Mouse (Mus musculus): ENCODE measurements around the gene Slco1c1. TPM values are rescaled to one million over a fixed set of nuclear protein-coding genes. Genes with fewer than 3 reads are reported as not detected.

Slco1c1 gene
- polyA plus RNA-seq, 2 experiments = 0.02 TPM; not detected in 1

- ATAC-seq (ENCODE audit: insufficient read depth) (no peak), DNase-seq (ENCODE audit: low read depth in 3 of 3, low spot score in 3 of 3) (no peak)
- Histone ChIP-seq H3K9me3 (ENCODE audit: control insufficient read depth, low read length) (no peaks in the 10 kb centered on the region), H3K9ac (replicated peaks) (no peak overlapping the region), H3K27me3 (ENCODE audit: control insufficient read depth, insufficient read depth, low read length) (no peaks in the 10 kb centered on the region), H3K4me3 (ENCODE audit: insufficient read depth in 1 of 2, low read depth in 2 of 2, low read length in 2 of 2) (no peak overlapping the region), H3K4me2 (ENCODE audit: low read depth) (no peak overlapping the region), H3K4me1 (replicated peaks; ENCODE audit: control insufficient read depth in 2 of 2, insufficient read depth in 2 of 2, low read length in 1 of 2) (0 out of 4 replicates have a peak, but pooled peaks cover 0 to 1% of the 10 kb centered on the region in 2 experiments), H3K36me3 (replicated peaks; ENCODE audit: control insufficient read depth, insufficient read depth, low read depth) (no peaks in the 10 kb centered on the region), H3K27ac (no peak overlapping the region)
- 69% methylated on average over 1 of the region's 1 CpGs for WGBS (ENCODE audit: insufficient replicate concordance)
- no peak for TF ChIP-seq EP300 (IDR thresholded peaks at IDR 0.05; ENCODE audit: low read depth)
- TF ChIP-seq CTCF (IDR thresholded peaks at IDR 0.05; ENCODE audit: low read depth) = no peak
These were observed 1.6 kb downstream of the Slco1c1 start for GRCm38 (mm10) chr6:141525787-141526186.

GRCm38 (mm10) chr6:141530865-141531264 lies 6.7 kb downstream of the Slco1c1 start:
- no peak for TF ChIP-seq EP300 (IDR thresholded peaks at IDR 0.05; ENCODE audit: low read depth)
- no peak for TF ChIP-seq CTCF (IDR thresholded peaks at IDR 0.05; ENCODE audit: low read depth)
- Histone ChIP-seq H3K36me3 (replicated peaks; ENCODE audit: control insufficient read depth, insufficient read depth, low read depth) (no peaks in the 10 kb centered on the region), H3K27ac (no peak overlapping the region), H3K9me3 (ENCODE audit: control insufficient read depth, low read length) (no peaks in the 10 kb centered on the region), H3K4me2 (ENCODE audit: low read depth) (no peak overlapping the region), H3K4me1 (replicated peaks; ENCODE audit: control insufficient read depth in 2 of 2, insufficient read depth in 2 of 2, low read length in 1 of 2) (no peaks in the 10 kb centered on the region), H3K9ac (replicated peaks) (no peak overlapping the region), H3K4me3 (ENCODE audit: insufficient read depth in 1 of 2, low read depth in 2 of 2, low read length in 2 of 2) (no peak overlapping the region), H3K27me3 (ENCODE audit: control insufficient read depth, insufficient read depth, low read length) (no peaks in the 10 kb centered on the region)
- no peak for ATAC-seq (ENCODE audit: insufficient read depth)
- WGBS (ENCODE audit: insufficient replicate concordance) = 66% methylated on average over 6 of the region's 6 CpGs
- no peak for DNase-seq (ENCODE audit: low read depth in 3 of 3, low spot score in 3 of 3)

DNA sequence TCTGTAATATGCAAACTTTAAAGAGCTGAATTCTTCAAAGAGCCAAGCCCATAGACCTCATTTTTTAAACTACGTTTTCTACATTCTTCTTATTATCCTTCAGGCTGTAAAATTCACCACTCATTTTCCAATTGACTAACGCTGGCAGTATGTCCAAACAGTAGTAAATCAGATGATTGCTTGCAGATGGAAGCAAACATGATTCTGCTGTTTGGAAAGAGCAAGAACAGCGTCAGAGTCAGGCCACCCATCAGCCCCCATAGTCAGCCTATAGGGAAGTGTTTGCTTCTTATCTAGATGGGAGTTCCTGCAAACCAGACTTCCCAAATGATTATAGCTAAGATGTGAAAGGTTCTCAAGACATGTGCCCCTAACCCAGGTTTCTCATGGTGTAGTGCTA lies 13.1 kb downstream of the Slco1c1 start:
- DNase-seq (ENCODE audit: low read depth in 3 of 3, low spot score in 3 of 3) = no peak
- Histone ChIP-seq H3K4me1 (replicated peaks; ENCODE audit: control insufficient read depth in 2 of 2, insufficient read depth in 2 of 2, low read length in 1 of 2) (no peaks in the 10 kb centered on the region), H3K36me3 (replicated peaks; ENCODE audit: control insufficient read depth, insufficient read depth, low read depth) (no peaks in the 10 kb centered on the region), H3K9ac (replicated peaks) (no peak overlapping the region), H3K27me3 (ENCODE audit: control insufficient read depth, insufficient read depth, low read length) (no peaks in the 10 kb centered on the region), H3K9me3 (ENCODE audit: control insufficient read depth, low read length) (no peaks in the 10 kb centered on the region), H3K4me2 (ENCODE audit: low read depth) (no peak overlapping the region), H3K27ac (no peak overlapping the region), H3K4me3 (ENCODE audit: insufficient read depth in 1 of 2, low read depth in 2 of 2, low read length in 2 of 2) (no peak overlapping the region)
- 34% methylated on average over 3 of the region's 3 CpGs for WGBS (ENCODE audit: insufficient replicate concordance)
- no peak for ATAC-seq (ENCODE audit: insufficient read depth)
- no peak for TF ChIP-seq CTCF (IDR thresholded peaks at IDR 0.05; ENCODE audit: low read depth)
- TF ChIP-seq EP300 (IDR thresholded peaks at IDR 0.05; ENCODE audit: low read depth) = no peak

- Histone ChIP-seq H3K4me2 (ENCODE audit: low read depth) (no peak overlapping the region), H3K36me3 (replicated peaks; ENCODE audit: control insufficient read depth, insufficient read depth, low read depth) (no peaks in the 10 kb centered on the region), H3K9ac (replicated peaks) (no peak overlapping the region), H3K9me3 (ENCODE audit: control insufficient read depth, low read length) (no peaks in the 10 kb centered on the region), H3K4me1 (replicated peaks; ENCODE audit: control insufficient read depth in 2 of 2, insufficient read depth in 2 of 2, low read length in 1 of 2) (no peaks in the 10 kb centered on the region), H3K27me3 (ENCODE audit: control insufficient read depth, insufficient read depth, low read length) (no peaks in the 10 kb centered on the region), H3K4me3 (ENCODE audit: insufficient read depth in 1 of 2, low read depth in 2 of 2, low read length in 2 of 2) (no peak overlapping the region), H3K27ac (no peak overlapping the region)
- TF ChIP-seq EP300 (IDR thresholded peaks at IDR 0.05; ENCODE audit: low read depth) (no peak), CTCF (IDR thresholded peaks at IDR 0.05; ENCODE audit: low read depth) (no peak)
- no peak for ATAC-seq (ENCODE audit: insufficient read depth)
- DNase-seq (ENCODE audit: low read depth in 3 of 3, low spot score in 3 of 3) = no peak
- WGBS (ENCODE audit: insufficient replicate concordance) = 50% methylated on average over 1 of the region's 1 CpGs
These were observed 17.0 kb downstream of the Slco1c1 start for GRCm38 (mm10) chr6:141541136-141541535.

GRCm38 (mm10) chr6:141543344-141543743 lies 19.2 kb downstream of the Slco1c1 start:
- no peaks in the 10 kb centered on the region for H3K27me3 ChIP-seq (ENCODE audit: control insufficient read depth, insufficient read depth, low read length)
- no peak for TF ChIP-seq CTCF (IDR thresholded peaks at IDR 0.05; ENCODE audit: low read depth)
- TF ChIP-seq EP300 (IDR thresholded peaks at IDR 0.05; ENCODE audit: low read depth) = no peak
- ATAC-seq (ENCODE audit: insufficient read depth) (no peak), DNase-seq (ENCODE audit: low read depth in 3 of 3, low spot score in 3 of 3) (no peak)
- no peak overlapping the region for H3K4me3 ChIP-seq (ENCODE audit: insufficient read depth in 1 of 2, low read depth in 2 of 2, low read length in 2 of 2)
- no peaks in the 10 kb centered on the region for H3K36me3 ChIP-seq (replicated peaks; ENCODE audit: control insufficient read depth, insufficient read depth, low read depth)
- no peak overlapping the region for H3K4me2 ChIP-seq (ENCODE audit: low read depth)
- H3K9me3 ChIP-seq (ENCODE audit: control insufficient read depth, low read length) = no peaks in the 10 kb centered on the region
- H3K27ac ChIP-seq = no peak overlapping the region
- no peak overlapping the region for H3K9ac ChIP-seq (replicated peaks)
- 58% methylated on average over 7 of the region's 7 CpGs for whole genome bisulfite sequencing (ENCODE audit: insufficient replicate concordance)
- no peaks in the 10 kb centered on the region for H3K4me1 ChIP-seq (replicated peaks; ENCODE audit: control insufficient read depth in 2 of 2, insufficient read depth in 2 of 2, low read length in 1 of 2)
